Mouse (Mus musculus) E14TG2a.4 (cell line): ENCODE data around the gene Lenep.
A peak's percentile ranks its signal among the peaks of the same experiment; 100 is the strongest.

Experiments
- H3K27me3 ChIP-seq: 2 replicates; pipeline ENCODE4 v1.6.1; 2014; ENCODE audit warnings: low read length, control low read depth; ENCODE audit not compliant: insufficient read depth
- H3K36me3 ChIP-seq: 2 replicates; pipeline ENCODE4 v1.6.1; 2014; ENCODE audit warnings: low read length, control low read depth; ENCODE audit not compliant: insufficient read depth
- H3K4me1 ChIP-seq: replicated peaks from 2 replicates; pipeline ENCODE4 v1.6.1; 2014; ENCODE audit warnings: low read depth, low read length, control low read depth
- H3K4me3 ChIP-seq: replicated peaks from 2 replicates; pipeline ENCODE4 v1.5.1; 2014; ENCODE audit warnings: mild to moderate bottlenecking, low read length
- H3K9me3 ChIP-seq: 2 replicates; pipeline ENCODE4 v1.6.1; 2014; ENCODE audit warnings: low read length, control low read depth
- CTCF ChIP-seq: conservative IDR thresholded peaks from 2 replicates; pipeline ENCODE4 v1.5.1; 2014; ENCODE audit warnings: low read length
- NANOG ChIP-seq: IDR thresholded peaks from 2 replicates; pipeline ENCODE4 v1.6.1; 2014; ENCODE audit warnings: borderline replicate concordance, low read length, mixed read lengths
- POU5F1 ChIP-seq: IDR thresholded peaks from 2 replicates; pipeline ENCODE4 v1.6.1; 2014; ENCODE audit warnings: low read length, borderline replicate concordance

Lenep gene

DNA sequence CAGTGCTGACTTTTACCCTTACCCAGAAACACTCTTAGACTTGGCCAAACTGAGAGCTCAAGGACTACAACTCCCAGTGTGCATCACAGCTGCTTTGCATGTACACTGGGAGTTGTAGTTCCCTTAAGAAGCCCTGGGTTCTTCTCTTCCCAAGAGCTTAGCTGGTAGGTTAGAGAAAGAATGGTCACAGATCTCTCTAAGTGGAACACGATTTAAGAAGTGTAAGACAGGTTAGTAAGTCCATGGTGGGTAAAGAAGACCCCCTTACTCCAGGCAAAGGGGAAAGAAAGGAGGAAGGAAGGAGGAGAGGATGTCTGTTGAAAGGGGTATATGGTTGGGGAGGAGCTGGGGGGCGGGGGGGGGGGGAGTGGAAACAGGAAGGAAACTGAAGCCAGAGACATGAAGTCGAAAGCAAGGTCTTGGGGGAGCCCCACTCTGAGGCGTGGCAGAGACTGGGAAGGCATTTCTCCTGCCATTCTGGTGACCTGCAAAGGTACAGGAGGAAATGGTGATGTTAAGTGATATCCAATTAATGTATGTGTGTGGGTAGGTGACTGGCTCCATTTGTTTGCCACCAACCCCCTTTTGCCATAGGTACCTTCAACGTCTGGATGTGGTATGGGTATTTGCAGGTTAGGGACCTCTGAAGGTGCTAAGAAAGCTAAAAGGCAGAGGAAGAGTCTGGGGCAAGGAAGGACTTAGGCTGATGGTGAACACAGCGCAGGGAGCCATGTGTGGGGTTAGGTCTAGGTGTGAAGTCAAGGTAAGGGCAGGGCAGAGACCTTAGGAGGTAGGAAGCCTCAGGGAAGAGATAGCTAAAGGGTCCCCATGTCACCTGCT is 13.5 kb downstream of the Lenep start:
- Histone ChIP-seq H3K4me1 (peaks cover 85% of the 10 kb centered on the region), H3K9me3 (no peaks in the 10 kb centered on the region), H3K27me3 (peaks cover 44% of the 10 kb centered on the region), H3K4me3 (no peak overlapping the region), H3K36me3 (no peaks in the 10 kb centered on the region)
- TF ChIP-seq NANOG (no peak), POU5F1 (no peak), CTCF (no peak)

- peaks cover 44% of the 10 kb centered on the region for H3K27me3 ChIP-seq
- H3K4me1 ChIP-seq, result peaks cover 89% of the 10 kb centered on the region
- H3K36me3 ChIP-seq, result no peaks in the 10 kb centered on the region
- peak overlapping the region; percentile 46 for H3K4me3 ChIP-seq
- no peaks in the 10 kb centered on the region for H3K9me3 ChIP-seq
- TF ChIP-seq POU5F1, result no peak
- no peak for TF ChIP-seq CTCF
- no peak for TF ChIP-seq NANOG
These were observed 14.3 kb downstream of the Lenep start for GRCm38 (mm10) chr3:89388134-89388881.

GRCm38 (mm10) chr3:89387632-89388031 is 15.0 kb downstream of the Lenep start:
- Histone ChIP-seq H3K27me3 (peaks cover 40% of the 10 kb centered on the region), H3K4me3 (peak overlapping the region; percentile 46), H3K36me3 (no peaks in the 10 kb centered on the region), H3K4me1 (peaks cover 92% of the 10 kb centered on the region), H3K9me3 (no peaks in the 10 kb centered on the region)
- no peak for TF ChIP-seq CTCF

GRCm38 (mm10) chr3:89386438-89387420 is 15.9 kb downstream of the Lenep start:
- peaks cover 32% of the 10 kb centered on the region for H3K27me3 ChIP-seq
- no peaks in the 10 kb centered on the region for H3K36me3 ChIP-seq
- H3K4me1 ChIP-seq, result peaks cover 99% of the 10 kb centered on the region
- peak overlapping the region; percentile 46 for H3K4me3 ChIP-seq
- H3K9me3 ChIP-seq, result no peaks in the 10 kb centered on the region
- TF ChIP-seq NANOG (no peak), CTCF (no peak)

DNA sequence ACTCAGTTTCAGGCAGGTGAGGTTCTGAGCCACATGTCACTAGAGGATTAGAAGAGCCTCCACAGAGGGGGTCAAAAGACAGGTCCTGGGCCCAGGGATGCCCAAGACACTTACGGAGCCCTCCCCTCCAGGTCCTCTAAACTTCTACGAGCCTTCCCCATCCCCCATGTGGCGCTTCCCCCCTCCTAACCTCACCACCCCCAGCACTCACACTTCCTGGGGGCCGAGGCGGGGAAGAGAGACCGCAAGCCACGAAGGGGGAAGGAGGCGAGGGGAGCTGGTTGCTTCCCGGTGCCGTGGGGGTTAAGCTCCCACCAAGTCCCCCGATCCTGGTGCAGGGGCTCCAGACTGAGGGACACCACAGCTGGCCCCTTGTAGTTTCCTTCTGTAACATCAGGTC is 17.1 kb downstream of the Lenep start:
- Histone ChIP-seq H3K4me3 (peak overlapping the region; percentile 43), H3K27me3 (peaks cover 31% of the 10 kb centered on the region), H3K9me3 (no peaks in the 10 kb centered on the region), H3K4me1 (peaks cover 99% of the 10 kb centered on the region), H3K36me3 (peaks cover 1% of the 10 kb centered on the region; the same call in 1 of the 2 replicates)
- no peak for TF ChIP-seq NANOG
- no peak for TF ChIP-seq CTCF
- no peak for TF ChIP-seq POU5F1

DNA sequence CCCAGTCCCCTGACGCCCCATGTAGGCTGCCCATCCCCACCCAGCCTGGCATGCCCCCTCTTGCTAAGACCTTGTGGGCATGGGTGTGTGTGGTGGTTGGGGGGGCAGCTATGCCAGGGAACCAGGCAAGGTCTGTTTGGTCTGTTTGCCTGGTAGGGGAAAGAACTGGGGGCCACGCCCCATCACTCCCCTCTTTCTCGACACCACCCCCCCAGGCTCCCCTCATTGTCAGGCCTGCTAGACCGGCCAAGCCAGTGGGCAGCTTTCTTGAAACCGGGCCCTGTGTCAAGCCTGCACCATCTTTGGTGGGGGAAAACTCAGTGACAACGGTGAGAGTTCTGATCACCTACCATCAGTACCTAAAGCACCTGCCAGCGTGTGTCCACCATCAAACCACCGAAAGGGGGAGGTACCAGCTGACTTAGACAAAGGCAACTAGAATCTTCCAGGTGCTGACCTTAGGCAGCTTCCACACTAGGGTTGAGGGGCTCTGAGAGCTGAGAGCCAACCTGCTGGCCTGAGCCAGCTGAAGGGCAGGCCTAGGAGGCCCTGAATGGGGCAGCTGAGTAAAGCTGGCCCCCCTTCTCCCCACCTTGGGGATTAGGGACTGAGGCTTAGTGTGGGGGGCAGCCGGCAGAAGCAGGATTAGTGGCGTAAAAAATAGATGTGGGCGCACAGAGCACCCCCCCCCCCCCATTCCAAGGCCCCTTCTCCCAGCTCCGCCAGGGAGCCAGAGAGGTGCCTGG is 18.1 kb downstream of the Lenep start:
- H3K4me1 ChIP-seq, result peaks cover 99% of the 10 kb centered on the region
- no peak for TF ChIP-seq POU5F1
- TF ChIP-seq NANOG, result no peak
- peaks cover 33% of the 10 kb centered on the region for H3K27me3 ChIP-seq
- H3K36me3 ChIP-seq, result peaks cover 10% of the 10 kb centered on the region
- no peaks in the 10 kb centered on the region for H3K9me3 ChIP-seq
- peak overlapping the region; percentile 43 for H3K4me3 ChIP-seq

- Histone ChIP-seq H3K27me3 (peaks cover 35% of the 10 kb centered on the region), H3K4me1 (peaks cover 100% of the 10 kb centered on the region), H3K36me3 (peaks cover 13% of the 10 kb centered on the region), H3K4me3 (peak overlapping the region; percentile 39), H3K9me3 (no peaks in the 10 kb centered on the region)
- no peak for TF ChIP-seq NANOG
- TF ChIP-seq POU5F1, result no peak
- no peak for TF ChIP-seq CTCF
These were observed 18.8 kb downstream of the Lenep start for GRCm38 (mm10) chr3:89383651-89384255.
